Mouse (Mus musculus): ENCODE data around the gene Gprc5c. TPM values are rescaled to one million over a fixed set of nuclear protein-coding genes. Genes with fewer than 3 reads are reported as not detected.

The Gprc5c gene
- polyA plus RNA-seq (2012; rRNA removed) (34.1 and 48.8 TPM in 2 replicates), polyA plus RNA-seq (2014; fragmentation: Nextera tagmentation; extraction: Ambion mirVana) (35.5 and 42.3 TPM in 2 replicates)

DNA sequence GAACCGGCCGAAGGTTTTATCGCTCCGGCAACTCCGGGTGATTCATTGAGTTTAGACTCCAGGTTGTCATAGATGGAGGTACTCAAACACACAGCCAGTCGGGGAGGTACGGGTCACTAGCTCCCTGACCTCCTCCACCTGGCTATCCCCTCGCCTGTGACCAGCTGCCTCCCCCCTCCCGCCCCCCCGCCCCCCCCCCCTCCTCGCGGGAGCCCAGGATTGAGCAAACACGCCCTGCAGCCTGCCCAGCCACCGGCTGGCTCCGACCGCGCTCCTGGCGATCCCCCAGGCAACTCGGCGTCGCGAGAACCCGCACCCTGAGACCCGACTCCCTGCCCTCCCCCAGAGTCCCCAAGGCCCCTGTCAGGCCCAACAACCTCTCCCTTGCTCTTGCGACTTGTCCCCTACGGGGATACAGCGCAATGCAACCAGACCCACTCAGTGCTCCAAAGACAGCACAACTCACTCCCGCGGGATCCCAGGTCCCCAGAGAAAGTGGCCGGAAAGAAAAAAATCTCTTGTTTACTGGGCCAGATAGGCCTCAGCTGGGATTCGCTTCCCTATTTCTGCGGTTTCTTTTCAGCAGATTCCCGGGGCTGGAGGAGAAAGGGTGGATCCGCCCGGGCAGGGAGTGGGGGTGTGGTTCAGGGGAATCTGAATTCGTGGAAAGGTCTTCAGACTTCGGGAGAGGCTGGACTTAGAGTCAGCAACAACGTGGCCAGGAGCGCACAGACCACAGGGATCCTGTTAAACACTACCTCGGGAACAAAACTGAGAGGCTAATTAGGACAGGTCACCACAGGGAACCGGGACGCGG, at the start of gene Gprc5c:
Gene Gprc5c (plus strand): TSS at position 701 of the 817 bp plus-strand sequence.
- ATAC-seq (ENCODE audit: low FRiP score, low read depth) (0 out of 2 replicates have a peak, but pooled peaks have one; percentile 3), DNase-seq (ENCODE audit: low spot score) (peak; percentile 51)
- no peaks in the 10 kb centered on the region for H3K36me3 ChIP-seq (ENCODE audit: control insufficient read depth, insufficient read depth, low read length)
- peak within 1 kb of the TSS; percentile 87 for H3K9ac ChIP-seq (ENCODE audit: low read depth, low read length, severe bottlenecking)
- H3K4me1 ChIP-seq (ENCODE audit: control insufficient read depth, insufficient read depth, low read length) = peaks cover 21% of the 10 kb centered on the region
- H3K27ac ChIP-seq (replicated peaks; ENCODE audit: low read depth, low read length) = peak within 1 kb of the TSS; percentile 96
- no peak for TF ChIP-seq POLR2A (IDR thresholded peaks at IDR 0.05; ENCODE audit: borderline replicate concordance, extremely low read depth, insufficient read depth, insufficient read length)
- WGBS = 2% methylated on average over 32 of the region's 43 CpGs
- H3K4me3 ChIP-seq (replicated peaks; ENCODE audit: low read length) = peak within 1 kb of the TSS; percentile 81
- no peaks in the 10 kb centered on the region for H3K27me3 ChIP-seq (ENCODE audit: control insufficient read depth, insufficient read depth, low read length)
- peak within 1 kb of the TSS; percentile 99 for H3K4me2 ChIP-seq (replicated peaks; ENCODE audit: low read depth, low read length, severe bottlenecking)
- H3K9me3 ChIP-seq (ENCODE audit: control insufficient read depth, low read length) = no peaks in the 10 kb centered on the region

DNA sequence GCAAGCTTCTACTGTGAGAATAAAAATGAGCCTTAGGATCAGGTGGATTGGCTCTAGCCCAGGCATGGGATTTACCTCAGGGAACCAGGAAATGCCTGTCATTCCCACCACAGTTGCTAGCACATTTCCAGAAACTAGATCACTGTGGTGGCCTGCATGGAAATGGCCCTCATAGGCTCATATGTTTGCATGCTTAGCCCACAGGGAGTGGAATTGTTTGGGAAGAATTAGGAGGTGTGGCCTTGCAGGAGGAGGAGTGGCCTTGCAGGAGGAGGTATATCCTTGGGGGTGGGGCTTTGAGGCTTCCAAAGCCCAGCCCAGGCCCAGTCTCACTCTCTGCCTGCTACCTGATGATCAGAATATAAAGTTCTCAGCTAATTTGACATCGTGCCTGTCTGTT, 49.0 kb upstream of the Gprc5c start:
- ATAC-seq (ENCODE audit: low FRiP score, low read depth) = no peak
- WGBS = 94% methylated on average over 1 of the region's 1 CpGs
- no peak for TF ChIP-seq POLR2A (IDR thresholded peaks at IDR 0.05; ENCODE audit: borderline replicate concordance, extremely low read depth, insufficient read depth, insufficient read length)

DNA sequence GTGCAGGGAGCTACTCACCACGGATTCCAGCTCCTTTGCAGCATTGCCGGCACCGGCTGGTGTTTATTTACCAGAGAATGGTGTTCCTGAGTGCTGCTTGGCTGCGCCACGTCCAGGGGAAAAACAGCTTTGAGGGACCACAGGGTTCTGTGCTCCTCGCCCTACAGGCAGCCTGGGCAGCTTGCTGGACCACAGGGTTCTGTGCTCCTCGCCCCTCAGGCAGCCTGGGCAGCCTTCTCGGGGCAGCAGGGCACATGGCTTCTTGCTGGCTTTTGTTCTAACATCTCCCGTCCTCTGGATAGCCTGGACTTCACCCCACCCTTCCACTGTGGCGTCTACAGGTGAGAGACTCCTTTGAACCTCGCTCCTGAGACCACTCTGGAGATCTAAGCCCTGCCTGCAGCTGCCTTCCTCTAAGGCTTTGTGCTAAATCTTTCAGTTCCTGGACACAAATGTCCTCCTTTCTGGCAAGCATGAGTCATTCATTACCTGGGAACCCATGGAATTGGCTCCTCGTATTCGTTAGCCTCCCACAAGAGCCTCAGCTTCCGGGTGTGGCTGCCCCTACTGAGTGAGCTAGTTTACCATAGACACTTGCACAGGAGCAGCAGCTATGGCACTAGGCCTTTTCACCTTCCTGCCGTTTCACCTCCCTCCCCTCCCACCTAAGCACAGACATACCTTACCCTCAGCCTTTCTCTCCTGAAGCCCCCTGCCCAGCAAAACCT, 48.2 kb upstream of the Gprc5c start:
- Histone ChIP-seq H3K27ac (replicated peaks; ENCODE audit: low read depth, low read length) (no peak overlapping the region), H3K36me3 (ENCODE audit: control insufficient read depth, insufficient read depth, low read length) (no peaks in the 10 kb centered on the region), H3K27me3 (ENCODE audit: control insufficient read depth, insufficient read depth, low read length) (no peaks in the 10 kb centered on the region), H3K4me1 (ENCODE audit: control insufficient read depth, insufficient read depth, low read length) (peaks cover 8% of the 10 kb centered on the region; the same call in 1 of the 2 replicates), H3K4me3 (replicated peaks; ENCODE audit: low read length) (no peak overlapping the region), H3K9ac (ENCODE audit: low read depth, low read length, severe bottlenecking) (0 out of 2 replicates have a peak overlapping the region, but pooled peaks have one; percentile 12), H3K4me2 (replicated peaks; ENCODE audit: low read depth, low read length, severe bottlenecking) (no peak overlapping the region), H3K9me3 (ENCODE audit: control insufficient read depth, low read length) (no peaks in the 10 kb centered on the region)
- ATAC-seq (ENCODE audit: low FRiP score, low read depth) (no peak), DNase-seq (ENCODE audit: low spot score) (no peak)
- TF ChIP-seq POLR2A (IDR thresholded peaks at IDR 0.05; ENCODE audit: borderline replicate concordance, extremely low read depth, insufficient read depth, insufficient read length) = no peak
- WGBS = 57% methylated on average over 15 of the region's 15 CpGs

More for the DNA sequence above, 49.0 kb upstream of the Gprc5c start:
- Histone ChIP-seq H3K27ac (replicated peaks; ENCODE audit: low read depth, low read length) (no peak overlapping the region), H3K9me3 (ENCODE audit: control insufficient read depth, low read length) (no peaks in the 10 kb centered on the region), H3K4me2 (replicated peaks; ENCODE audit: low read depth, low read length, severe bottlenecking) (no peak overlapping the region), H3K9ac (ENCODE audit: low read depth, low read length, severe bottlenecking) (no peak overlapping the region), H3K36me3 (ENCODE audit: control insufficient read depth, insufficient read depth, low read length) (no peaks in the 10 kb centered on the region), H3K4me3 (replicated peaks; ENCODE audit: low read length) (no peak overlapping the region), H3K27me3 (ENCODE audit: control insufficient read depth, insufficient read depth, low read length) (no peaks in the 10 kb centered on the region), H3K4me1 (ENCODE audit: control insufficient read depth, insufficient read depth, low read length) (0 out of 2 replicates have a peak, but pooled peaks cover 3% of the 10 kb centered on the region)
- no peak for DNase-seq (ENCODE audit: low spot score)

DNA sequence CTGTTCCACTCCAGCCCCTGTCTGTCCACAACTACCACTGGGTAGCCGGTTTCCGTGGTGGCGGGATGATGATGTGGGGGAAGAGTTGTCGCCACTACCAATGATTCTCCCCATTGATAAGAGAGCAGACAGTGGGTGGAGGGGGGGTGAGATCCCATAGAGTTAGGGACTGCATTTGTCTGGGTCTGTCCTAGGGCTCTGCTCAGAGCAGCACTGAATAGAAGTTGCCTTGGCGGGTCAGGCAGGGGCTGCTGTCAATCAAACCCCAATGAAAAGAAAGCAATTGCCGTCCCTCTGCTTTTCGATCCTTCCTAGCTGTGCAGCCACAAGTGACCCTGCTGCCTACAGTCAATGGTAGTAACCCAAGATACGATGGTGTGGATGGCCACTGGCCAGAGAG, 47.0 kb upstream of the Gprc5c start:
- TF ChIP-seq POLR2A (IDR thresholded peaks at IDR 0.05; ENCODE audit: borderline replicate concordance, extremely low read depth, insufficient read depth, insufficient read length) = no peak
- H3K36me3 ChIP-seq (ENCODE audit: control insufficient read depth, insufficient read depth, low read length) = no peaks in the 10 kb centered on the region
- ATAC-seq (ENCODE audit: low FRiP score, low read depth) = no peak

DNA sequence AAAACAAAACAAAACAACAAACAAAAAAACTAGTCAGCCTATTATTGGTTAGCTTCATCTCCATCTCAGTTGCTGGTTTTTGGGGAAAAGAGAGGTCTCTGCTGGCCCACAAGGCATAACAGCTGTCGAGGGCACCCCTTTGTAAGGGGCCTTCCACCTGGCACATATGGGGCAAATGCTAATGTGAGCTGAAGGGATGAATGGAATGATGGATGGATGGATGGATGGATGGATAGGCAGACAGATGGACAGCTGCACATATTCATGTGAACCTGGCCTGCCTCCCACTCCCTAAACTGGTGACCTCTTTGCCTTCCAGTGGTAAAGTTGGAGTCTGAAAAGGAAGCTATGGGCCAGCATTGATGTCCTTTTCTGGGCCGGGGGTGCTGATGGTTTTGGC, 43.9 kb upstream of the Gprc5c start:
- 54% methylated on average over 2 of the region's 2 CpGs for WGBS
- no peak for DNase-seq (ENCODE audit: low spot score)
- Histone ChIP-seq H3K4me3 (replicated peaks; ENCODE audit: low read length) (no peak overlapping the region), H3K4me1 (ENCODE audit: control insufficient read depth, insufficient read depth, low read length) (peaks cover 14% of the 10 kb centered on the region; the same call in 1 of the 2 replicates), H3K9me3 (ENCODE audit: control insufficient read depth, low read length) (no peaks in the 10 kb centered on the region), H3K9ac (ENCODE audit: low read depth, low read length, severe bottlenecking) (no peak overlapping the region), H3K27ac (replicated peaks; ENCODE audit: low read depth, low read length) (no peak overlapping the region), H3K36me3 (ENCODE audit: control insufficient read depth, insufficient read depth, low read length) (no peaks in the 10 kb centered on the region), H3K27me3 (ENCODE audit: control insufficient read depth, insufficient read depth, low read length) (no peaks in the 10 kb centered on the region), H3K4me2 (replicated peaks; ENCODE audit: low read depth, low read length, severe bottlenecking) (no peak overlapping the region)
- TF ChIP-seq POLR2A (IDR thresholded peaks at IDR 0.05; ENCODE audit: borderline replicate concordance, extremely low read depth, insufficient read depth, insufficient read length) = no peak
- ATAC-seq (ENCODE audit: low FRiP score, low read depth) = no peak

More for the DNA sequence above, 47.0 kb upstream of the Gprc5c start:
- no peak overlapping the region for H3K9ac ChIP-seq (ENCODE audit: low read depth, low read length, severe bottlenecking)
- H3K4me1 ChIP-seq (ENCODE audit: control insufficient read depth, insufficient read depth, low read length) = peaks cover 8% of the 10 kb centered on the region; the same call in 1 of the 2 replicates
- no peak overlapping the region for H3K4me2 ChIP-seq (replicated peaks; ENCODE audit: low read depth, low read length, severe bottlenecking)
- no peak overlapping the region for H3K27ac ChIP-seq (replicated peaks; ENCODE audit: low read depth, low read length)
- no peak overlapping the region for H3K4me3 ChIP-seq (replicated peaks; ENCODE audit: low read length)
- H3K27me3 ChIP-seq (ENCODE audit: control insufficient read depth, insufficient read depth, low read length) = no peaks in the 10 kb centered on the region
- no peaks in the 10 kb centered on the region for H3K9me3 ChIP-seq (ENCODE audit: control insufficient read depth, low read length)
- DNase-seq (ENCODE audit: low spot score) = no peak
- WGBS = 64% methylated on average over 8 of the region's 8 CpGs
